Mouse (Mus musculus) spleen, embryonic (tissue): ENCODE measurements around the gene Kpna3.

Source experiments
- CTCF ChIA-PET: fragments of 350-600 bp; sonication (Branson Sonifier 250); formaldehyde crosslinking; loops from one replicate; lab custom pipeline; 2022; lab: Charles Lee

Gene Kpna3

GRCm38 (mm10) chr14:61404941-61405340, 34.7 kb downstream of the Kpna3 start:
- CTCF ChIA-PET: no interaction called here

GRCm38 (mm10) chr14:61394745-61395144, 44.9 kb downstream of the Kpna3 start:
- CTCF ChIA-PET: no interaction called here

GRCm38 (mm10) chr14:61390586-61390985, 49.1 kb downstream of the Kpna3 start:
- CTCF ChIA-PET: interaction anchor here (0.9 kb wide), 1 partner anchor 43 kb away, joined by 3 read pairs; no protein-coding TSS in a partner anchor

- CTCF ChIA-PET: no interaction called here
These were observed 72.4 kb downstream of the Kpna3 start for GRCm38 (mm10) chr14:61367290-61367689.

GRCm38 (mm10) chr14:61364656-61365055, 75.0 kb downstream of the Kpna3 start:
- CTCF ChIA-PET: no interaction called here

GRCm38 (mm10) chr14:61363734-61364133, 75.9 kb downstream of the Kpna3 start:
- CTCF ChIA-PET: no interaction called here

- CTCF ChIA-PET: no interaction called here
These were observed 77.4 kb downstream of the Kpna3 start for GRCm38 (mm10) chr14:61362268-61362667.

GRCm38 (mm10) chr14:61360981-61361511, 78.6 kb downstream of the Kpna3 start:
- CTCF ChIA-PET: no interaction called here

GRCm38 (mm10) chr14:61360131-61360980, 79.3 kb downstream of the Kpna3 start, which contains the start of gene Ebpl:
Ebpl (minus strand) TSS chr14:61360439.
- CTCF ChIA-PET: no interaction called here

GRCm38 (mm10) chr14:61354251-61355235, 85.1 kb downstream of the Kpna3 start:
- CTCF ChIA-PET: no interaction called here

GRCm38 (mm10) chr14:61350808-61351207, 88.9 kb downstream of the Kpna3 start:
- CTCF ChIA-PET: no interaction called here

GRCm38 (mm10) chr14:61349876-61350275, 89.8 kb downstream of the Kpna3 start:
- CTCF ChIA-PET: no interaction called here

- CTCF ChIA-PET: interaction anchor here (1.1 kb wide), 1 partner anchor 43 kb away, joined by 3 read pairs; no protein-coding TSS in a partner anchor
These were observed 92.6 kb downstream of the Kpna3 start for GRCm38 (mm10) chr14:61346827-61347698.

GRCm38 (mm10) chr14:61344590-61344989, 95.1 kb downstream of the Kpna3 start:
- CTCF ChIA-PET: no interaction called here

- CTCF ChIA-PET: no interaction called here
These were observed 100.3 kb downstream of the Kpna3 start for GRCm38 (mm10) chr14:61339381-61339780.

GRCm38 (mm10) chr14:61330996-61331561, 108.6 kb downstream of the Kpna3 start:
- CTCF ChIA-PET: interaction anchor here (0.6 to 1.6 kb wide), 7 partner anchors 11 to 616 kb away, joined by 3 to 11 read pairs (median 3); no protein-coding TSS in a partner anchor

GRCm38 (mm10) chr14:61330591-61330990, 109.1 kb downstream of the Kpna3 start:
- CTCF ChIA-PET: interaction anchor here (0.6 to 1.6 kb wide), 5 partner anchors 12 to 167 kb away, joined by 3 to 11 read pairs (median 4); no protein-coding TSS in a partner anchor

- CTCF ChIA-PET: interaction anchor here (0.6 to 0.7 kb wide), 3 partner anchors 52 to 672 kb away, joined by 3 to 13 read pairs (median 7); no protein-coding TSS in a partner anchor
These were observed 111.8 kb downstream of the Kpna3 start for GRCm38 (mm10) chr14:61327618-61328450.

GRCm38 (mm10) chr14:61327007-61327406, 112.7 kb downstream of the Kpna3 start:
- CTCF ChIA-PET: interaction anchor here (0.7 kb wide), 2 partner anchors 169 to 672 kb away, joined by 3 to 7 read pairs; no protein-coding TSS in a partner anchor
